Mouse (Mus musculus): ENCODE measurements at regions not wholly inside any gene's neighbourhood (a gene's known extent, or its start where the extent isn't known, plus 50 kb on each side); places are given as distances from the start of the nearest gene placed in this dataset.

GRCm38 (mm10) chr7:135767493-135767892, 51.3 kb upstream of the Mki67 start:
- DNase-seq (ENCODE audit: low spot score in 2 of 2) = no peak

- DNase-seq (ENCODE audit: low spot score in 2 of 2) = no peak
These were observed 51.9 kb upstream of the Mki67 start for GRCm38 (mm10) chr7:135768064-135768463.

- peak; percentile 73 to 75 for DNase-seq (ENCODE audit: low spot score in 2 of 2)
These were observed 52.4 kb upstream of the Mki67 start for GRCm38 (mm10) chr7:135768592-135768991.

GRCm38 (mm10) chr7:135769082-135769673, 53.0 kb upstream of the Mki67 start:
- no peak for DNase-seq (ENCODE audit: low spot score in 2 of 2)

- DNase-seq (ENCODE audit: low spot score in 2 of 2) = no peak
These were observed 53.9 kb upstream of the Mki67 start for GRCm38 (mm10) chr7:135770051-135770450.

GRCm38 (mm10) chr7:135775832-135776433, 59.8 kb upstream of the Mki67 start:
- DNase-seq (ENCODE audit: low spot score in 2 of 2) = no peak

- no peak for DNase-seq (ENCODE audit: low spot score in 2 of 2)
These were observed 74.0 kb upstream of the Mki67 start for GRCm38 (mm10) chr7:135790167-135790566.

- peak in 1 of 2 experiments; percentile 49 for DNase-seq (ENCODE audit: low spot score in 2 of 2)
These were observed 74.8 kb upstream of the Mki67 start for GRCm38 (mm10) chr7:135790978-135791377.

GRCm38 (mm10) chr7:135791953-135792690, 76.0 kb upstream of the Mki67 start:
- no peak for DNase-seq (ENCODE audit: low spot score in 2 of 2)

GRCm38 (mm10) chr7:135792918-135793317, 76.8 kb upstream of the Mki67 start:
- DNase-seq (ENCODE audit: low spot score in 2 of 2) = no peak

- DNase-seq (ENCODE audit: low spot score in 2 of 2) = no peak
These were observed 78.1 kb upstream of the Mki67 start for GRCm38 (mm10) chr7:135794238-135794637.

- no peak for DNase-seq (ENCODE audit: low spot score in 2 of 2)
These were observed 78.5 kb upstream of the Mki67 start for GRCm38 (mm10) chr7:135794679-135795078.

- DNase-seq (ENCODE audit: low spot score in 2 of 2) = no peak
These were observed 82.3 kb upstream of the Mki67 start for GRCm38 (mm10) chr7:135798441-135798840.

- no peak for DNase-seq (ENCODE audit: low spot score in 2 of 2)
These were observed 86.5 kb upstream of the Mki67 start for GRCm38 (mm10) chr7:135802598-135803121.

- no peak for DNase-seq (ENCODE audit: low spot score in 2 of 2)
These were observed 88.6 kb upstream of the Mki67 start for GRCm38 (mm10) chr7:135804730-135805129.

GRCm38 (mm10) chr7:135806139-135806538, 90.0 kb upstream of the Mki67 start:
- no peak for DNase-seq (ENCODE audit: low spot score in 2 of 2)

GRCm38 (mm10) chr7:135806673-135807072, 90.5 kb upstream of the Mki67 start:
- DNase-seq (ENCODE audit: low spot score in 2 of 2) = no peak

GRCm38 (mm10) chr7:135809167-135809566, 93.0 kb upstream of the Mki67 start:
- no peak for DNase-seq (ENCODE audit: low spot score in 2 of 2)

GRCm38 (mm10) chr7:135809751-135810379, 93.7 kb upstream of the Mki67 start:
- no peak for DNase-seq (ENCODE audit: low spot score in 2 of 2)

GRCm38 (mm10) chr7:135810971-135811370, 94.8 kb upstream of the Mki67 start:
- DNase-seq (ENCODE audit: low spot score in 2 of 2) = no peak

GRCm38 (mm10) chr7:135813616-135814015, 97.5 kb upstream of the Mki67 start:
- DNase-seq (ENCODE audit: low spot score in 2 of 2) = no peak

GRCm38 (mm10) chr7:135816191-135816590, 100.0 kb upstream of the Mki67 start:
- DNase-seq (ENCODE audit: low spot score in 2 of 2) = no peak
